Mouse (Mus musculus) C2C12 (cell line): ENCODE results near the gene Tbc1d9.

Experiments used
- CTCF ChIP-seq: IDR thresholded peaks from one replicate; pipeline ENCODE4 v1.5.1; 2011; ENCODE audit not compliant: control insufficient read depth, insufficient read depth, insufficient read length
- MAX ChIP-seq: IDR thresholded peaks from one replicate; pipeline ENCODE4 v1.6.1; 2011; ENCODE audit warnings: mild to moderate bottlenecking, control low read depth

DNA sequence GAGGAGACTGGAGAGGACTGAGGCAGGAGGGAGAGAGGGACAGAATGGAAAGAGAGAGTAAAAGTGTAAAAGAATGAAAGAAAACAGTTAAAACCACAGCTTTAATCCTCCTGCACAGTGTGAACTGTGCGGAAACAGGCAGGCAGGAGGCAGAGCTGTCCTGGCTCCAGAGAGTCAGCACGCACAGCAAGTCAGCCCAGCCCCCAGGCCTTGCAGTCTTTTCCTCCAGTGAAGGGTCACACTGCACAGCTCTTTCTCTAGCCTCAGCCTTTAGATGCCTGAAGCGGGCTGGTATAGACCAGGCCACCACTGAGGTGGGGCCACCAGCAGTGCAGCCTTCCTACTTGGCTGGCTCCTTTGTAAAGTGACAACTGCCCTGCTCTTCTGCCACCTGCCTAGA lies 155.4 kb downstream of the Tbc1d9 start:
- TF ChIP-seq CTCF: no peak
- no peak for TF ChIP-seq MAX
